Mouse (Mus musculus) liver, postnatal 0 days (tissue): ENCODE data around the gene Nfatc2. TPM values are rescaled to one million over a fixed set of nuclear protein-coding genes. Genes with fewer than 3 reads are reported as not detected.

ENCODE experiments used
- ATAC-seq: fragments of 200-750 bp; cut with Nextera tagmentation; 2 replicates; pipeline ENCODE4 v1.8.0; 2017; ENCODE audit warnings: mild to moderate bottlenecking, moderate library complexity
- DNase-seq: peaks from one replicate; pipeline ENCODE4 v3.0.0-alpha.2; 2016
- H3K27ac ChIP-seq: fragments of 300-500 bp; sonication (generic); 2 replicates; pipeline ENCODE4 v1.5.1; 2014; ENCODE audit warnings: antibody characterized with exemption, moderate library complexity, mild to moderate bottlenecking, low read depth
- H3K27me3 ChIP-seq: fragments of 300-500 bp; sonication (generic); 2 replicates; pipeline ENCODE4 v1.6.1; 2014; ENCODE audit warnings: low read length, control low read depth, mixed read lengths; ENCODE audit not compliant: insufficient read depth
- H3K36me3 ChIP-seq: fragments of 300-500 bp; sonication (generic); replicated peaks from 2 replicates; pipeline ENCODE4 v1.6.1; 2014; ENCODE audit warnings: mild to moderate bottlenecking, control low read depth, low read length, moderate library complexity, mixed read lengths; ENCODE audit not compliant: insufficient read depth
- H3K4me1 ChIP-seq: fragments of 300-500 bp; sonication (generic); 2 replicates; pipeline ENCODE4 v1.6.1; 2014; ENCODE audit warnings: antibody characterized with exemption, mild to moderate bottlenecking, control low read depth; ENCODE audit not compliant: insufficient read depth
- H3K4me2 ChIP-seq: fragments of 300-500 bp; sonication (generic); 2 replicates; pipeline ENCODE4 v1.6.1; 2014; ENCODE audit warnings: low read depth, mild to moderate bottlenecking, low read length, moderate library complexity, mixed read lengths
- H3K4me3 ChIP-seq: fragments of 300-500 bp; sonication (generic); 2 replicates; pipeline ENCODE4 v1.5.1; 2014; ENCODE audit warnings: low read depth, low read length
- H3K9ac ChIP-seq: fragments of 300-500 bp; sonication (generic); replicated peaks from 2 replicates; pipeline ENCODE4 v1.6.1; 2014; ENCODE audit warnings: mild to moderate bottlenecking, moderate library complexity
- H3K9me3 ChIP-seq: fragments of 300-500 bp; sonication (generic); 2 replicates; pipeline ENCODE4 v1.6.1; 2016; ENCODE audit warnings: mild to moderate bottlenecking, control low read depth, low read length, mixed read lengths
- CTCF ChIP-seq: sonication (generic); IDR thresholded peaks from 2 replicates; pipeline ENCODE4 v1.5.1; 2016; ENCODE audit warnings: antibody characterized with exemption, low read depth
- EP300 ChIP-seq: IDR thresholded peaks from 2 replicates; pipeline ENCODE4 v1.6.1; 2016; ENCODE audit warnings: antibody characterized with exemption, low read depth, mild to moderate bottlenecking
- WGBS: fragments of 180-500 bp; shearing (Covaris S2); extraction: QIAGEN DNeasy Blood & Tissue Kit; methylation state at CpG from one replicate; pipeline ENCODE4 v1.1.7; 2014; ENCODE audit not compliant: insufficient replicate concordance; 5-methylcytosine and 5-hydroxymethylcytosine counted together
- polyA plus RNA-seq: library from polyadenylated mRNA; unstranded; fragments of >200 nt; fragmentation: Nextera tagmentation; extraction: Ambion mirVana; gene quantifications from 2 replicates; pipeline ENCODE4 v1.2.1, GENCODE M21; 2015

The Nfatc2 gene
- polyA plus RNA-seq, 1 experiment from 2014 or later: 0.18 TPM

DNA sequence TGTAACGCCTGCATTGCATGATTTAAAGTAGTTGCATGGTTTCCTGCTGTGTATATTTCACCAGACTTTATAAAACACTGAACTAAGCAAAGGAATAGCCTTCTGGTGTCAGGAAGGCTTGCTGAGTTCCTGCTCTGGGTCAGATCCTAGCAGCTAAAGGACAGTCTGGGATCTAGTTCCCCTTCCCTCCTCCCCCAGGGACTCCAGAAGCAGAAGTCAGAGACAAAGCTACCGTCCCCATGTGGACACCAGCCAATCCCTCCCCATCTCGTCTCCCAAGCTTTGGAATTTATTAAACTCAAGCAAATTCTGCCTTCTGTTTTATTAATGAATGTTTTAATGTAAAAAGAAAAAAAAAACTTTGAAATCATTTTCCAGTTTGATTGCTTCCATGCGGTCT, 23.6 kb upstream of the Nfatc2 start:
- Histone ChIP-seq H3K27ac (no peak overlapping the region), H3K4me3 (no peak overlapping the region), H3K4me1 (no peaks in the 10 kb centered on the region), H3K9me3 (no peaks in the 10 kb centered on the region), H3K36me3 (no peaks in the 10 kb centered on the region), H3K9ac (no peak overlapping the region), H3K27me3 (peaks cover 7% of the 10 kb centered on the region; the same call in 1 of the 2 replicates), H3K4me2 (no peak overlapping the region)
- no peak for ATAC-seq
- WGBS: 55% methylated on average over 4 of the region's 4 CpGs
- DNase-seq: no peak
- no peak for TF ChIP-seq EP300

- DNase-seq: no peak
- Histone ChIP-seq H3K27me3 (no peaks in the 10 kb centered on the region), H3K4me3 (no peak overlapping the region), H3K4me1 (no peaks in the 10 kb centered on the region), H3K9me3 (no peaks in the 10 kb centered on the region), H3K9ac (no peak overlapping the region), H3K36me3 (no peaks in the 10 kb centered on the region), H3K27ac (no peak overlapping the region), H3K4me2 (no peak overlapping the region)
- TF ChIP-seq CTCF (no peak), EP300 (no peak)
- ATAC-seq: no peak
- 69% methylated on average over 11 of the region's 11 CpGs for WGBS
Measured at GRCm38 (mm10) chr2:168621111-168621802, 19.8 kb upstream of the Nfatc2 start.

- Histone ChIP-seq H3K4me2 (no peak overlapping the region), H3K27me3 (no peaks in the 10 kb centered on the region), H3K9ac (no peak overlapping the region), H3K4me1 (no peaks in the 10 kb centered on the region), H3K27ac (no peak overlapping the region), H3K9me3 (no peaks in the 10 kb centered on the region), H3K36me3 (no peaks in the 10 kb centered on the region), H3K4me3 (no peak overlapping the region)
- 80% methylated on average over 15 of the region's 15 CpGs for WGBS
- ATAC-seq (no peak), DNase-seq (no peak)
- TF ChIP-seq EP300 (no peak), CTCF (no peak)
Measured at GRCm38 (mm10) chr2:168618205-168618717, 16.8 kb upstream of the Nfatc2 start.

DNA sequence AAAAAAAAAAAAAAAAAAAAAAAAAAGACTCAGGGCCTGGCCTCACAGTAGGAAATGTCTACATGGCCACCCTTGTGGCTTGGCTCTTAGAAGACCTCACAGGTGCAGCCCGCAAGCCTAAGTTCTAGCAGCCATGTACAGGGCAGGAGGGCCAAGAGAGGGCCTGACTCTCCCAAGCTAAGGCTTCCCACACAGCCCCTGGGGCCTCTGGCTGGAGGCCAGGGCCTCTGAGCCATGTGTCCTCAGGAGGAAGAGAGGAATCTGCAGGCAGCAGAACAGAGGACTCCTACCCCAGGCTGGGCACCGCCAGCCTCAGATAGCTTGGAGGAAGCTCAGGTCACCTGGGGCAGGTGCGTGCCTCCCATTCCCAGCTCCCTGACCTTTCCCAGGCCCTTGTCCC, 13.7 kb upstream of the Nfatc2 start:
- H3K27ac ChIP-seq: no peak overlapping the region

DNA sequence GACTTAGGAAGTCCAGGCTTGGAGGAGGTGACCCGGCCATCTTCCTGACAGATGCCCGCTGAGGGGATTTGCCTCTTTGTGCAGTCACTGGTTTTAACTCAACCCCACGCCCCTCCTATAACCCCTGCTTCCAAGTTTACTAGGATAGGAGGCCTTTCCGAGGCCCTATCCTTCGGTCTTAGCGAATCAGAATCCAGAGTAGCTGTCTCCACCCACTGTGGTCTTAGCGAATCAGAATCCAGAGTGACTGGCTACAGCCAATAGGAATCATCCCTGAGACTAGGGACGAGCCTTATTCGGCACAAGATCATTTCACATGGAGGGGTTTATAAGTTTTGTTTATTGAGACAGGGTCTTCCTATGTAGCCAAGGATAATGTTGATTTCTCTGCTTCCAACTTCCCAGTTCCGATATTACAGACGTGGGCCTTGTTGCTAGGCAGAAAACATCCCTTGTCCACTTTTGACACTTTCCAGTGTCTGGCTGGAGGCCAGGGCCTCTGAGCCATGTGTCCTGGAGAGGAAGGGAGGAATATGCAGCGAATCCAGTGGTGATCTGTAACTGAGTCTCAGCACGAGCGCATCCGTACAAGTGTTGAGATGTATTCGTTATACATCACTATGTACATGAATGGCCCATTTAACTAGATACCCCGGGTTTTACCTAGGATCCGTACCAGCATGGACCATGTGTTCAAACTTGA, 12.9 kb upstream of the Nfatc2 start:
- H3K27me3 ChIP-seq: no peaks in the 10 kb centered on the region
- no peak overlapping the region for H3K27ac ChIP-seq
- no peaks in the 10 kb centered on the region for H3K9me3 ChIP-seq
- no peak for ATAC-seq
- no peak overlapping the region for H3K4me3 ChIP-seq
- H3K4me2 ChIP-seq: no peak overlapping the region
- H3K9ac ChIP-seq: no peak overlapping the region
- H3K4me1 ChIP-seq: no peaks in the 10 kb centered on the region
- TF ChIP-seq EP300 (no peak), CTCF (no peak)
- DNase-seq: no peak
- WGBS: 77% methylated on average over 18 of the region's 18 CpGs
- H3K36me3 ChIP-seq: no peaks in the 10 kb centered on the region

More for the DNA sequence above, 13.7 kb upstream of the Nfatc2 start:
- H3K4me1 ChIP-seq: no peaks in the 10 kb centered on the region
- DNase-seq: no peak
- H3K27me3 ChIP-seq: no peaks in the 10 kb centered on the region
- no peak overlapping the region for H3K4me2 ChIP-seq
- H3K36me3 ChIP-seq: no peaks in the 10 kb centered on the region
- TF ChIP-seq CTCF (no peak), EP300 (no peak)
- H3K9ac ChIP-seq: no peak overlapping the region
- 91% methylated on average over 3 of the region's 3 CpGs for WGBS
- no peak for ATAC-seq
- no peak overlapping the region for H3K4me3 ChIP-seq
- no peaks in the 10 kb centered on the region for H3K9me3 ChIP-seq

- no peak for DNase-seq
- TF ChIP-seq EP300 (no peak), CTCF (no peak)
- no peak for ATAC-seq
- H3K4me1 ChIP-seq: no peaks in the 10 kb centered on the region
- WGBS: 64% methylated on average over 13 of the region's 13 CpGs
- no peak overlapping the region for H3K4me3 ChIP-seq
- no peak overlapping the region for H3K4me2 ChIP-seq
- H3K27me3 ChIP-seq: no peaks in the 10 kb centered on the region
- no peaks in the 10 kb centered on the region for H3K9me3 ChIP-seq
- H3K36me3 ChIP-seq: no peaks in the 10 kb centered on the region
- H3K27ac ChIP-seq: no peak overlapping the region
- no peak overlapping the region for H3K9ac ChIP-seq
Measured at GRCm38 (mm10) chr2:168613092-168613880, 11.8 kb upstream of the Nfatc2 start.
